Mouse (Mus musculus) neural tube, embryonic 14.5 days (tissue): ENCODE data around the gene Psmb2. TPM values are rescaled to one million over a fixed set of nuclear protein-coding genes. Genes with fewer than 3 reads are reported as not detected.

Source experiments
- ATAC-seq: fragments of 200-750 bp; cut with Nextera tagmentation; 2 replicates; pipeline ENCODE4 v1.8.0; 2017; ENCODE audit warnings: low read depth, mild to moderate bottlenecking, moderate TSS enrichment, moderate library complexity
- H3K27ac ChIP-seq: fragments of 300-500 bp; sonication (generic); 2 replicates; pipeline ENCODE4 v1.5.1; 2014; ENCODE audit warnings: low read depth, mild to moderate bottlenecking, control low read depth, low read length, moderate library complexity, mixed read lengths
- H3K27me3 ChIP-seq: fragments of 300-500 bp; sonication (generic); 2 replicates; pipeline ENCODE4 v1.6.1; 2014; ENCODE audit warnings: low read length; ENCODE audit not compliant: control insufficient read depth, insufficient read depth
- H3K36me3 ChIP-seq: fragments of 300-500 bp; sonication (generic); 2 replicates; pipeline ENCODE4 v1.6.1; 2014; ENCODE audit warnings: low read length, mixed read lengths; ENCODE audit not compliant: control insufficient read depth, insufficient read depth
- H3K4me1 ChIP-seq: fragments of 300-500 bp; sonication (generic); 2 replicates; pipeline ENCODE4 v1.6.1; 2014; ENCODE audit warnings: low read length; ENCODE audit not compliant: control insufficient read depth, insufficient read depth
- H3K4me2 ChIP-seq: fragments of 300-500 bp; sonication (generic); 2 replicates; pipeline ENCODE4 v1.6.1; 2014; ENCODE audit warnings: mild to moderate bottlenecking, low read depth, low read length, control low read depth
- H3K4me3 ChIP-seq: fragments of 300-500 bp; sonication (generic); 2 replicates; pipeline ENCODE4 v1.5.1; 2014; ENCODE audit warnings: low read depth, low read length, control low read depth, mixed read lengths
- H3K9ac ChIP-seq: fragments of 300-500 bp; sonication (generic); replicated peaks from 2 replicates; pipeline ENCODE4 v1.6.1; 2014; ENCODE audit warnings: low read depth, mild to moderate bottlenecking, control low read depth, low read length, mixed read lengths
- H3K9me3 ChIP-seq: fragments of 300-500 bp; sonication (generic); 2 replicates; pipeline ENCODE4 v1.6.1; 2016; ENCODE audit warnings: low read length; ENCODE audit not compliant: control insufficient read depth
- WGBS: fragments of 180-500 bp; shearing (Covaris S2); extraction: QIAGEN DNeasy Blood & Tissue Kit; methylation state at CpG from one replicate; pipeline ENCODE4 v1.1.7; 2014; 5-methylcytosine and 5-hydroxymethylcytosine counted together
- polyA plus RNA-seq: library from polyadenylated mRNA; unstranded; fragments of >200 nt; fragmentation: Nextera tagmentation; extraction: Ambion mirVana; gene quantifications from 2 replicates; pipeline ENCODE4 v1.2.1, GENCODE M21; 2014

Gene Psmb2
- polyA plus RNA-seq, 1 experiment from 2014 or later, result 451 TPM

DNA sequence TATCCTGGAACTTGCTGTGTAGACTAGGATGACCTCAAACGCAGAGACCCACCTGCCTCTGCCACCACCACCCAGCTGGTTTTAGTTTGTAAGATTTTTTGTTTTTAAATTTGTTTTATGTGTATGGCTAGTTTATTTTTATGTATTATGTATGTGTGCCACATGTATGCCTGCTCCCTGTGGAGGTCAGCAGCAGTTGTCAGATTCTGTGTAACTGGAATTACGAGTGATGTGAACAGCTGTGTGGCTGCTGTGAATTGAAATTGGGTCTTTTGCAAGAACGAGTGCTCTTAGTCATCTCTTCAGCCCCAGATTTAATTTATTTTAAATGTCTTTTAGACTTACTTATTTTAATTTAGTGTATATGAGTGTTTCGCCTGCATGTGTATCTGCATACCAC is 19.5 kb downstream of the Psmb2 start:
- WGBS, result 93% methylated on average over 4 of the region's 4 CpGs
- no peak for ATAC-seq

DNA sequence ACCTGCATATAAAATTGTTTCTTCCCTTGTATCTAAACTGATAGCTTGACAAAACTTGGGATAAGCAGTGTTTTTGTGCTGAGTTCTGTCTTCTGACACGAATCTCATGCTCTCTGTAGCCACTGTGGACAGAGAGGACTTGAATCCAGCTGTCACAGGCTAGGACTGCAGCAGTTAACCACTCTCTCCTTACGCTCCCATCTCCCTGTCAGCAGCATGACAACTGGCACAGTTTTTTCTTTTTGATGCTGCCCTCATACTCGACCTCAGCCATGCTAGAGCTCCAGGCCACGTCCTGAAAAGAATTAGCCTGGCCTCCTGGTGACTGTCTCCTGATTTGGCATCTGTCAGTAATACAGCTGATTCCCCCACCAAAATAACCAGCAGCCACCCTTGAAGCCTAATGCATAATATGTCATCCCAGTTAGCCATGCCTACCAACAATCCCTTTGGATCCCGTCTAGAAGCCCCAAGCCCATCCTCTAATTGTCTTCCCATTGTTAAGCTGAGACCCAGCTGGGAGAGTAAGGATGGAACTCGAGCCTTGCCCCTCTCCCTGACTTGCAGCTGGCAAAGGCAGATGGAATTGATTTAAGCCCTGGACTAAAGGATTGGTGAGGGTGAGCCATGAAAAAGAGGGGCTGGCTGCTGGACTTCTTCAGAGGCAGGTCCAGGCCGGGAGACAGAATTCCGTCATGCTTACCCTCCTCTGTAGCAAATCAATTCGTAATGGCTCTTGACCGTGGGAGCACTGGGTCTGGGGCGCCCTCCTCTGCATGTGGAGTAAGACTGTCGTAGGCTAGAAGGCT is 29.4 kb downstream of the Psmb2 start:
- no peak overlapping the region for H3K4me3 ChIP-seq
- peak; percentile 61; the same call in 1 of the 2 replicates for ATAC-seq
- no peak overlapping the region for H3K4me2 ChIP-seq
- H3K9me3 ChIP-seq, result no peaks in the 10 kb centered on the region
- H3K27ac ChIP-seq, result no peak overlapping the region
- H3K4me1 ChIP-seq, result no peaks in the 10 kb centered on the region
- H3K9ac ChIP-seq, result no peak overlapping the region
- H3K27me3 ChIP-seq, result no peaks in the 10 kb centered on the region
- peaks cover 43% of the 10 kb centered on the region for H3K36me3 ChIP-seq
- WGBS, result 32% methylated on average over 12 of the region's 12 CpGs

More for the DNA sequence above, 19.5 kb downstream of the Psmb2 start:
- no peaks in the 10 kb centered on the region for H3K27me3 ChIP-seq
- H3K36me3 ChIP-seq, result 0 out of 2 replicates have a peak, but pooled peaks cover 7% of the 10 kb centered on the region
- H3K9ac ChIP-seq, result no peak overlapping the region
- no peaks in the 10 kb centered on the region for H3K4me1 ChIP-seq
- H3K9me3 ChIP-seq, result no peaks in the 10 kb centered on the region
- no peak overlapping the region for H3K4me3 ChIP-seq
- no peak overlapping the region for H3K27ac ChIP-seq
- H3K4me2 ChIP-seq, result no peak overlapping the region

DNA sequence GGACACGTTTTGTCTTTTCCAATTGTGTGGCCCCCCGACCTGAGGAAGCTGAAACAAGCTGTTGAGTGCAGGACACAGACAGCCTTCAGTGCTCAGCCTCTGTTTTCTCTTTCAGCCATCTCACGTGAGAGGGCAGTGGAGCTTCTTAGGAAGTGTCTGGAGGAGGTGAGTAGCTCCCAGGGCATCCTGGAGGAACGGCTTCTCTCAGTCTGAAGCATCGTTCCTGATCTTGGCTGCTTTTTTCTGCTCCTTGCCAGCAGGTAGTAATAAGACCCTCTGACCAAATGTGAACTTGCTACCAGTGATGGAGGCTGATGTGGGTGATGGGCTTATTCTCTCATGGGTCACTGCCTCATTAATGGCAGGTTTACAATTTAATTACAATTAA is 30.0 kb downstream of the Psmb2 start:
- Histone ChIP-seq H3K4me1 (no peaks in the 10 kb centered on the region), H3K9ac (no peak overlapping the region), H3K36me3 (peaks cover 39% of the 10 kb centered on the region), H3K4me2 (no peak overlapping the region), H3K27ac (no peak overlapping the region), H3K27me3 (no peaks in the 10 kb centered on the region), H3K9me3 (no peaks in the 10 kb centered on the region), H3K4me3 (no peak overlapping the region)
- ATAC-seq, result no peak
- WGBS, result 30% methylated on average over 5 of the region's 5 CpGs

DNA sequence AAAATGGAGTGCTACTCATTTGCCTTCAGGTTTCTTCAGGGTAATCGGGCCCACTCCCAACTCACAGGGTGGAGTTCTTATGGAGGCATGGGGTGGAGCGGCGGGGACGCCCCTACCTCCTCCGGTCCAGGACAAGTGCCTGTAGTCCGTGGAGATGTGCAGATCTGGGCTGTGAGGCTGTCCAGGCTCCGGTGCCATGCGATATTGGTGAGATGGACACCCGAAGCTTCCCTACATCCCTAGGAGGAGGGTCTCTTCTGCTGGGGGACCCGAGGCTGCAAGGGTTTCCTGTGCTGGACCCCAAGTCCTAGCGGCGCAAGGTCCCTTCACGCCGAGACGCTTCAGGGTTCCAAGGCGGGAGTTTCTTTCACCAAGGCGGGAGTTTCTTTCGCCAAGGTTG is 54.7 kb downstream of the Psmb2 start:
- Histone ChIP-seq H3K9me3 (no peaks in the 10 kb centered on the region), H3K27me3 (peaks cover 43% of the 10 kb centered on the region), H3K4me3 (no peak overlapping the region), H3K9ac (no peak overlapping the region), H3K4me1 (0 out of 2 replicates have a peak, but pooled peaks cover 5% of the 10 kb centered on the region), H3K27ac (no peak overlapping the region), H3K4me2 (no peak overlapping the region), H3K36me3 (no peaks in the 10 kb centered on the region)
- no peak for ATAC-seq
- WGBS, result 2% methylated on average over 18 of the region's 18 CpGs

DNA sequence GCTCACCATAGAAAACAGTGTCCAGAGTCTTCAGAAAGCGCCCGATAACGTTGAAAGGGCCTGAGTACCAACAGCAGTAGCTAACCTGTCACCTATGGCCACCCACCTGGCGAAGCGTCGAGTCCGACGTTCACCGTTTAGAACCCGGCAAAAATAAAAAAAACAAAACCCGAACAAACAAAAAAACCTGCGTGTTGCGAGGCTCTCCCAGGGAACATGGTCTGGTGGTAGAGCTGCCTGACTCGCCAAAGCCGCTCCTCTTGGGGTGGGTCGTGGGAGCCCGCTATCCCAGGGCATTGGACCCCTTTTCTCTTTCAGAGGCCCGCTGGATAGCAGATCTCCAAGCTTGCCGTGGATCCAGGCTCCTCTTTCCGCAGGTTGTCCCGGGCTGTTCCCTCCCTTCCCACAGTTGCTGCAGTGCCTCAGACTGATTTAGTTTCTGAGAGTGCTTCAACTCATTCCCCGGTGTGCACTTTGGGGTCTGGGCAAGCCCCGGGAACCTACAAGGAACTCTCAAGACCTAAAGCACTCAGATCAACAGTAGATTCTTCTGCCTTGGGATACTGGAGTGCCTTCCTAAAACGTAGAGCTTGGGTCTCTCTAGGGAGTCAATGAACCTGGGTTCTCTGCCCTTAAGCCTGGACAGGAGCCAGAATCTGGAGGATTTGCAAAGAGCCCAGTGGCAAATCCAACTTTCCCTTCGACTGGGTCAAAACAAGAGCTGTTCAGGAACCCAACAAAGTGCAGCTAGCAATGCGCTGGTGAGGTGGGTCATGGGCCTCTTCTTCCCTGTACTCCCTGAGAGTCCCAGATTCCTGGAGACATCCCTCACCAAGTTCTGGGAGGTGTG is 55.3 kb downstream of the Psmb2 start:
- H3K36me3 ChIP-seq, result no peaks in the 10 kb centered on the region
- 5% methylated on average over 26 of the region's 26 CpGs for WGBS
- no peaks in the 10 kb centered on the region for H3K9me3 ChIP-seq
- no peak overlapping the region for H3K4me3 ChIP-seq
- peaks cover 49% of the 10 kb centered on the region for H3K27me3 ChIP-seq
- 0 out of 2 replicates have a peak, but pooled peaks cover 5% of the 10 kb centered on the region for H3K4me1 ChIP-seq
- no peak overlapping the region for H3K4me2 ChIP-seq
- H3K27ac ChIP-seq, result no peak overlapping the region
- no peak overlapping the region for H3K9ac ChIP-seq
- ATAC-seq, result no peak

DNA sequence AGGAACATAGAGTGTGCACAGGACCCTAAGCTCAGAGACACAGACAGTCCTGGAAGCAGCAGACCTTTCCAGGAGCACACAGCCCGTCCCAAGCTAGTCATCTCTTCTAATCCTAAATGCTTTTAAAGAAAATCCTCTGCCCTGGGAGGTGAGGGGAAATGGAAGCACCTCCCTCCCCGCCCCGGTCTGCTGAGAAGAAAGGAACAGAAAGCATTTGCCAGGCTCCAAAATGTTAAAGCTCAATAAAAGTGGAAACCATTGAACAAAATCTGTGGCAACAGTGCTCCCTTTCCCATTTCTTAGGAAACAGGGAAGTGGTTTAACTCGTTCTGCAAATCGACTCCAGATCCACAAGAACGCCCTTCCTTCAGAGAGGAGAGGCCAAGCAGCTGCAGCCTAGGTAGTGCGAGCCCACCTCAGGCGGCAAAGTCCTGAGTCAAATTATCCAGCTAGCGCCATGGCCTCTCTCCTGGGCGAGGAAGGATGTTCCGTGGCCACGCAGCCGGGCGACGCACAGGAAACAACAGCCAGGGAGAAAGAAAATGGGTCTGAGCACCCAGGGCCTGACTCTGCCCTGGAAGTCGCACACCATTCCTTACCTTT is 56.7 kb downstream of the Psmb2 start:
- no peaks in the 10 kb centered on the region for H3K9me3 ChIP-seq
- 3% methylated on average over 16 of the region's 16 CpGs for WGBS
- H3K4me3 ChIP-seq, result no peak overlapping the region
- peaks cover 56% of the 10 kb centered on the region for H3K27me3 ChIP-seq
- H3K9ac ChIP-seq, result no peak overlapping the region
- H3K36me3 ChIP-seq, result no peaks in the 10 kb centered on the region
- H3K27ac ChIP-seq, result no peak overlapping the region
- no peak for ATAC-seq
- H3K4me1 ChIP-seq, result 0 out of 2 replicates have a peak, but pooled peaks cover 5% of the 10 kb centered on the region
- no peak overlapping the region for H3K4me2 ChIP-seq

DNA sequence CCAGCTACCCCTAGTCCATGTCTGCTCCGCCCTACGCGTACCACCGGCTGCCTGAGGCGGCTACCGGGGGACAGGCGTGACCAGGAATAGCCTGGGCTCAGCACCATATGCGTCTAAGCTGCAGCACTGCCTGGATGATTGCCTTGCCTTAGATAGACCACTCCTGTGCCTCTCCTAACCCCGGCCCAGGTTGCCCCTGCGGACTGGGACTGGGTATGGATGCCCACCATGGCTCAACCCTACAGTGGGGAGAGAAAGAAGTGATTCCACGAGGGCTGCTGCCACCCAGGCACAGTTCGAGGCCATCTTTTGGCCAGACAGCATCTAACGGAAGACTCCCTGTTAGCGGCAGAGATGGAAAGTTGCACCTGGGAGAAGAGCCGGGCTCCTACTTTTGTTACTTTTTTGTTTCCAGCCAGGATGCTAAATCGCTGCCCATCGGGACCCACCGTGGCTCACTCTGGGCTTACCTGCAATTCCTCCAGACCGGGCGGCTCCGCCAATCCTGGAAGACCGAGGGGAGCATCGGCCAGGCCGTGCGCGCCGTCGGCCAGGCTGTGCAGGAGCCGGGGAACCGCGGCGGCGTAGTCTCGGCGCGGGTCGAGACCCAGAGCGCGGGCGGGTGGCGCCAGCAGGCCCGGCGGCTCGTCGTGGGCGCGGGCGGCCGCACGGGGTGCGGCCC is 57.4 kb downstream of the Psmb2 start:
- Histone ChIP-seq H3K9me3 (no peaks in the 10 kb centered on the region), H3K36me3 (no peaks in the 10 kb centered on the region), H3K4me1 (0 out of 2 replicates have a peak, but pooled peaks cover 5% of the 10 kb centered on the region), H3K27ac (no peak overlapping the region), H3K9ac (no peak overlapping the region), H3K4me3 (peak overlapping the region; percentile 18), H3K27me3 (peaks cover 55% of the 10 kb centered on the region), H3K4me2 (peak overlapping the region; percentile 16; the same call in 1 of the 2 replicates)
- no peak; the same call in 1 of the 2 replicates for ATAC-seq
- 4% methylated on average over 51 of the region's 51 CpGs for WGBS

DNA sequence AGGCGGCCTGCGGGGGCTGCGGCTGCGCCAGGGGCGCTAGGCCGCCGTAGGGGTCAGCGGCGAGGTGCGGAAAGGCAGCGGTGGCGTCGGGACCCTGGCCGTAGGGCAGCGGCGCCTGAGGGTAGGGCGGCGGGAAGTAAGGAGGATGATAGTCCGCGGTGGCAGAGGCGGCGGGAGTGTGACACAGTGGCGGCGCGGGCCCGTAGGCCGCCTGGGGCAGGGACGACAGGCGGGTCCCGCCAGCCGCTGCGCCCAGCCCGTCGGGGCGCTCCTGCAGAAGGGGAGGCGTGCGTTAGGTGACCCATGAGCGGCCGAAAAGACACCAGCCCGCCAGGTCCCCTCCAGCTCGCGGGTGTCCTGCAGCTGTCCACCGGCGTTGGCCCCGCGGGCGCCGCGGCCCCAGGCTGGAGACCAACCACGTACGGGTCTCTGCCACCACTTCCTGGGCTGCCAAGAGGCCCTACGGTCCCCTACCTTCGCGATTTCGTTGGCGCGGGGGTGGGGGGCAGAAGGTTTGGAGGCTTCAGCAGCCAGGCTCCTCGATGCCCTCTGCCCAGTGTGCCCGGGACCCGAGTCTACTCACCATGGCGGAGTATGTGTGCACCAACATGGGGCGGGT is 58.1 kb downstream of the Psmb2 start:
- Histone ChIP-seq H3K4me1 (0 out of 2 replicates have a peak, but pooled peaks cover 5% of the 10 kb centered on the region), H3K27ac (no peak overlapping the region), H3K36me3 (no peaks in the 10 kb centered on the region), H3K27me3 (peaks cover 49% of the 10 kb centered on the region), H3K4me2 (peak overlapping the region; percentile 27), H3K9me3 (no peaks in the 10 kb centered on the region), H3K9ac (no peak overlapping the region), H3K4me3 (peak overlapping the region; percentile 18)
- WGBS, result 3% methylated on average over 40 of the region's 62 CpGs
- ATAC-seq, result no peak
